Mouse (Mus musculus) megakaryocyte-erythroid progenitor cell, adult 5 weeks (primary cell): ENCODE results near the gene Rpl5. TPM values are rescaled to one million over a fixed set of nuclear protein-coding genes. Genes with fewer than 3 reads are reported as not detected.

Experiments
- polyA plus RNA-seq: library from polyadenylated mRNA; stranded (reverse); fragments of >175 nt; gene quantifications from 2 replicates; pipeline ENCODE4 v1.2.3, GENCODE M21; 2012

Rpl5 gene
- 53.2 and 63.9 TPM in 2 replicates for polyA plus RNA-seq

GRCm38 (mm10) chr5:107900206-107901013 is at the start of gene Rpl5:
Gene Rpl5 (plus strand): TSS chr5:107900502.

GRCm38 (mm10) chr5:107874561-107875260 is 25.6 kb upstream of the Rpl5 start, which contains the start of gene Evi5:
Gene Evi5 (minus strand): TSS chr5:107875107.

Other genes starting within 250 kb of the Rpl5 start
- 86.7 and 138 TPM in 2 replicates for gene Gfi1, start 174.5 kb upstream of the Rpl5 start, polyA plus RNA-seq
- gene Ube2d2b, start 70.4 kb upstream of the Rpl5 start, polyA plus RNA-seq, result not detected in 2 replicates
- 2.1 and 2.2 TPM in 2 replicates for gene Evi5, start 25.4 kb upstream of the Rpl5 start, polyA plus RNA-seq
- 0.78 and 1.7 TPM in 2 replicates for gene Fam69a, start 86.6 kb downstream of the Rpl5 start, polyA plus RNA-seq
- 23.8 and 29.5 TPM in 2 replicates for gene Mtf2, start 165.2 kb downstream of the Rpl5 start, polyA plus RNA-seq
- 82.3 and 91.3 TPM in 2 replicates for gene Tmed5, start 232.1 kb downstream of the Rpl5 start, polyA plus RNA-seq
- gene Ccdc18, start 232.4 kb downstream of the Rpl5 start, polyA plus RNA-seq, result 0.87 and 1.2 TPM in 2 replicates